Mouse (Mus musculus) E14TG2a.4 (cell line): ENCODE data around the gene Ubr1.

ENCODE experiments used
- H3K27me3 ChIP-seq: 2 replicates; pipeline ENCODE4 v1.6.1; 2014; ENCODE audit warnings: low read length, control low read depth; ENCODE audit not compliant: insufficient read depth
- H3K36me3 ChIP-seq: 2 replicates; pipeline ENCODE4 v1.6.1; 2014; ENCODE audit warnings: low read length, control low read depth; ENCODE audit not compliant: insufficient read depth
- H3K4me1 ChIP-seq: replicated peaks from 2 replicates; pipeline ENCODE4 v1.6.1; 2014; ENCODE audit warnings: low read depth, low read length, control low read depth
- H3K4me3 ChIP-seq: replicated peaks from 2 replicates; pipeline ENCODE4 v1.5.1; 2014; ENCODE audit warnings: mild to moderate bottlenecking, low read length
- H3K9me3 ChIP-seq: 2 replicates; pipeline ENCODE4 v1.6.1; 2014; ENCODE audit warnings: low read length, control low read depth
- CTCF ChIP-seq: conservative IDR thresholded peaks from 2 replicates; pipeline ENCODE4 v1.5.1; 2014; ENCODE audit warnings: low read length
- NANOG ChIP-seq: IDR thresholded peaks from 2 replicates; pipeline ENCODE4 v1.6.1; 2014; ENCODE audit warnings: borderline replicate concordance, low read length, mixed read lengths
- POU5F1 ChIP-seq: IDR thresholded peaks from 2 replicates; pipeline ENCODE4 v1.6.1; 2014; ENCODE audit warnings: low read length, borderline replicate concordance

Ubr1 gene

GRCm38 (mm10) chr2:120826936-120827638 lies 143.4 kb downstream of the Ubr1 start:
- Histone ChIP-seq H3K4me3 (no peak overlapping the region), H3K27me3 (no peaks in the 10 kb centered on the region), H3K9me3 (no peaks in the 10 kb centered on the region), H3K4me1 (peaks cover 20% of the 10 kb centered on the region), H3K36me3 (no peaks in the 10 kb centered on the region)
- TF ChIP-seq POU5F1 = no peak
- no peak for TF ChIP-seq NANOG
- no peak for TF ChIP-seq CTCF
